In the genomic region with DNA sequence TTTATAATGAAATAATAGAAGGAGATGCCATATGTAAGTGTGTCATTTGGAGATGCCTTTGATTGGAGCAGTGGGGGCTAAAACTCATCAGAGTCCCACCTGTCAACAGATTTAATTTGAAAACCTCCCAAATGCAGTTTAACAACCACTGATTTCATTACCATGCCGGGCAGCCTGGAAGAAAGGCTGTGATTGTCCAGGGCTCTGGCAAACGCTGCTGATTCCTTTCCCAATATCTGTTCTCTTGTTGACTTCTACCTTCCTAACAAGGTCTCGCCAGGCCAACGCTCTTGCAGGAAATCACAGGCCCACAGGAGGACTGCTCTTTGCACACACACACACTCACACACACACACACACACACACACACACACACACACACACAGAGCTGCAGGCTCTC, we compare ENCODE assay signal across 8 mouse cellular contexts.
"Had no signal": no experiment of that assay in that cellular context is flagged by ENCODE, and none has a peak within 500 bp of the region (broad histone marks: within the 10 kb centered on the region; RNA-seq: fewer than 3 reads in every experiment).

No protein-coding gene starts in this region.

- DNase-seq: lung, embryonic 14.5 days; lung, postnatal 10 days; lung, postnatal 4 days; midbrain, embryonic 14.5 days; right cerebral cortex, postnatal 14 days; thymus, adult 2 months; thymus, postnatal 25 days; thymus, postnatal 4 days had no signal
